Mouse (Mus musculus) E14TG2a.4 (cell line): ENCODE data around the gene Ints5.

Experiments
- CTCF ChIP-seq: conservative IDR thresholded peaks from 2 replicates; pipeline ENCODE4 v1.5.1; 2014; ENCODE audit warnings: low read length
- NANOG ChIP-seq: IDR thresholded peaks from 2 replicates; pipeline ENCODE4 v1.6.1; 2014; ENCODE audit warnings: borderline replicate concordance, low read length, mixed read lengths
- POU5F1 ChIP-seq: IDR thresholded peaks from 2 replicates; pipeline ENCODE4 v1.6.1; 2014; ENCODE audit warnings: low read length, borderline replicate concordance

- TF ChIP-seq CTCF (no peak), NANOG (no peak), POU5F1 (no peak)
Measured at GRCm38 (mm10) chr19:8908531-8908930, 15.7 kb downstream of the Ints5 start.
